Mouse (Mus musculus): ENCODE measurements around the gene Bad. TPM values are rescaled to one million over a fixed set of nuclear protein-coding genes. Genes with fewer than 3 reads are reported as not detected.

Gene Bad
- polyA plus RNA-seq, 1 experiment from 2014 or later: 79.3 TPM

DNA sequence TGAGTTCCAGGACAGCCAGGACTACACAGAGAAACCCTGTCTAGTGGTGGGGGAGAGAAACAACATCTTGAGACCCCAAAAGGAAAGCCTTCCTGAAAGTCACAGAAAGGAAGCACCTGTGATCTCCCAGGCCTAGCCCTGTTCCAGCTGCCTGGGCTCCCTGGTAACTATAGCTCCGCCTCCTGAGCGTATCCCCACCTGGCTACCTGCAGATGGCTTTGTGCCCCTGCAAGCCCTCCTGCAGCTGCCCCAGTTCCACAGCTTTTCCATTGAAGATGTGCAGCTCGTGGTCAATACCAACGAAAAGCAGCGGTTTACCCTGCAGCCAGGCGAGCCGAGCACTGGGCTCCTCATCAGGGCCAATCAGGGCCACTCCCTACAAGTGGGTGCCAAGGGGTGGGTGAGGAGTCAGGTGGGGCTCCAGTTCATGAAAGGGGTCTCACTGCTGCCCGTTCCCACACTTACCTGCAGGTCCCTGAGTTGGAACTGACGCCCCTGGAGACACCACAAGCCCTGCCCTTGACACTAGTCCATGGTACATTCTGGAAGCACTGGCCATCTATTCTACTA, 56.1 kb downstream of the Bad start:
- Histone ChIP-seq H3K4me2 (no peak overlapping the region), H3K9me3 (replicated peaks) (no peaks in the 10 kb centered on the region), H3K36me3 (ENCODE audit: poor library complexity, severe bottlenecking) (peaks cover 25% of the 10 kb centered on the region), H3K27ac (no peak overlapping the region), H3K9ac (no peak overlapping the region), H3K4me1 (peaks cover 42% of the 10 kb centered on the region), H3K4me3 (no peak overlapping the region), H3K27me3 (no peaks in the 10 kb centered on the region)
- WGBS: 81% methylated on average over 9 of the region's 9 CpGs
- ATAC-seq: no peak

DNA sequence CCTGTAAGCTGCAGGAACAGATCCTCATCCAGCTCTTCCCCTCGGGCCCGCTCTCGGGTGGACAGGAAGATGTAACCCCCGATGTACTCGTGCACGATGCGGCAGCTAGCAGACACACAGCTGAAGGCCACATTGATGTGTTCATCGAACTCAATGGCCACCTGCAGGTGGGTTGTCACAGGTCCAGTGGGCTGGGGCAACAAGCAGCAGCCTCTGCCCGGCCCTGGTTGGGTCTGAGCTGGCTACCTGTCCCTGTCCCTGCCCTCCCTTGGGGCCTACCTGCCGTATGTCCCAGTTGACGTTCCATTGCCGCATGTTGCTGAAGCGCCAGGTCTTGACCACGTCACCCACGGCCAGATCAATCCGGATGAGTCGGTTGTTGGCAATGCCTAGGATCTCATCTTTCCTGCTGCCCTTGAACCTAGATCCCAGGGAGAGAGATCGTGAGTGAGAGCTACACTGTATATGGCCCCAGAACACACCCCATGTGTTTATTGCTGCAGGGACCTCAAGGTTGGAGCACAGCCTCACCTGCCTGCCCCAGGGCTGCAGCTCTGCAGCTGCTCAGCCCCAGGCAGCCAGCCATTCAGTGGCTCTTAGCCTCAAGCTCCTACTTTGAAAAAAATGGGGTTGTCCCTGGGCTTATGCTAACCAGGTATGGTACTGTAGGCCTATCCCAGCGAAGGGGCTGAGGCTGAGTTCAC, 57.9 kb downstream of the Bad start:
- no peaks in the 10 kb centered on the region for H3K9me3 ChIP-seq (replicated peaks)
- H3K4me2 ChIP-seq: no peak overlapping the region
- H3K36me3 ChIP-seq (ENCODE audit: poor library complexity, severe bottlenecking): peaks cover 25% of the 10 kb centered on the region
- no peaks in the 10 kb centered on the region for H3K27me3 ChIP-seq
- H3K4me3 ChIP-seq: no peak overlapping the region
- no peak overlapping the region for H3K27ac ChIP-seq
- no peak overlapping the region for H3K9ac ChIP-seq
- 92% methylated on average over 19 of the region's 19 CpGs for WGBS
- H3K4me1 ChIP-seq: peaks cover 31% of the 10 kb centered on the region
- no peak for ATAC-seq

Small RNA genes within 50 kb of the gene (microRNA-seq; reads per million reads assigned to microRNA genes)
- 0.80 reads per million for gene Mir6990

Other genes with a start within 250 kb of the Bad start
- gene Rps6ka4, start 101.2 kb upstream of the Bad start, polyA plus RNA-seq (2015; fragmentation: Nextera tagmentation; extraction: Ambion mirVana): 4.0 and 4.2 TPM in 2 replicates
- gene Ccdc88b, start 83.7 kb upstream of the Bad start, polyA plus RNA-seq (2015; fragmentation: Nextera tagmentation; extraction: Ambion mirVana): 0.19 and 0.71 TPM in 2 replicates
- gene Trmt112, start 32.2 kb upstream of the Bad start, polyA plus RNA-seq (2015; fragmentation: Nextera tagmentation; extraction: Ambion mirVana): 141 and 167 TPM in 2 replicates
- gene Prdx5, start 31.8 kb upstream of the Bad start, polyA plus RNA-seq (2015; fragmentation: Nextera tagmentation; extraction: Ambion mirVana): 186 and 201 TPM in 2 replicates
- gene Esrra, start 20.0 kb upstream of the Bad start, polyA plus RNA-seq (2015; fragmentation: Nextera tagmentation; extraction: Ambion mirVana): 15.3 and 15.7 TPM in 2 replicates
- 0.74 TPM in 1 of 2 replicates, not detected in the other for gene Catsperz, start 16.5 kb upstream of the Bad start, polyA plus RNA-seq (2015; fragmentation: Nextera tagmentation; extraction: Ambion mirVana)
- 0.25 TPM in 1 of 2 replicates, not detected in the other for gene Kcnk4, start 7.3 kb upstream of the Bad start, polyA plus RNA-seq (2015; fragmentation: Nextera tagmentation; extraction: Ambion mirVana)
- 32.4 and 32.8 TPM in 2 replicates for gene Gpr137, start 619 bp downstream of the Bad start, polyA plus RNA-seq (2015; fragmentation: Nextera tagmentation; extraction: Ambion mirVana)
- gene Ppp1r14b, start 33.1 kb downstream of the Bad start, polyA plus RNA-seq (2015; fragmentation: Nextera tagmentation; extraction: Ambion mirVana): 106 and 139 TPM in 2 replicates
- 11.0 TPM in 2 replicates for gene Plcb3, start 34.6 kb downstream of the Bad start, polyA plus RNA-seq (2015; fragmentation: Nextera tagmentation; extraction: Ambion mirVana)
- 86.9 and 97.9 TPM in 2 replicates for gene Fkbp2, start 38.6 kb downstream of the Bad start, polyA plus RNA-seq (2015; fragmentation: Nextera tagmentation; extraction: Ambion mirVana)
- gene Vegfb, start 45.8 kb downstream of the Bad start, polyA plus RNA-seq (2015; fragmentation: Nextera tagmentation; extraction: Ambion mirVana): 33.4 and 34.6 TPM in 2 replicates
- gene Dnajc4, start 50.7 kb downstream of the Bad start, polyA plus RNA-seq (2015; fragmentation: Nextera tagmentation; extraction: Ambion mirVana): 19.1 and 19.8 TPM in 2 replicates
- gene Nudt22, start 54.3 kb downstream of the Bad start, polyA plus RNA-seq (2015; fragmentation: Nextera tagmentation; extraction: Ambion mirVana): 19.1 TPM in 2 replicates
- 15.2 and 16.9 TPM in 2 replicates for gene Trpt1, start 54.3 kb downstream of the Bad start, polyA plus RNA-seq (2015; fragmentation: Nextera tagmentation; extraction: Ambion mirVana)
- 3.0 and 3.9 TPM in 2 replicates for gene Fermt3, start 77.6 kb downstream of the Bad start, polyA plus RNA-seq (2015; fragmentation: Nextera tagmentation; extraction: Ambion mirVana)
- 289 and 311 TPM in 2 replicates for gene Stip1, start 98.1 kb downstream of the Bad start, polyA plus RNA-seq (2015; fragmentation: Nextera tagmentation; extraction: Ambion mirVana)
- gene Macrod1, start 114.9 kb downstream of the Bad start, polyA plus RNA-seq (2015; fragmentation: Nextera tagmentation; extraction: Ambion mirVana): 3.3 and 4.4 TPM in 2 replicates
- gene Flrt1, start 163.9 kb downstream of the Bad start, polyA plus RNA-seq (2015; fragmentation: Nextera tagmentation; extraction: Ambion mirVana): 10.4 and 11.3 TPM in 2 replicates